Mouse (Mus musculus): Measurements from ENCODE around the gene Cdk19.
A peak's percentile ranks its signal among the peaks of the same experiment; 100 is the strongest.

The Cdk19 gene

GRCm38 (mm10) chr10:40349631-40350177 is 10.3 kb downstream of the Cdk19 start:
- no peak for DNase-seq

GRCm38 (mm10) chr10:40350245-40350932 is 11.0 kb downstream of the Cdk19 start:
- peak; percentile 70 for DNase-seq

- peak; percentile 47 for DNase-seq
Measured at GRCm38 (mm10) chr10:40351156-40351555, 11.8 kb downstream of the Cdk19 start.

GRCm38 (mm10) chr10:40354081-40354480 is 14.7 kb downstream of the Cdk19 start:
- peak; percentile 7 for DNase-seq

- DNase-seq = no peak
Measured at GRCm38 (mm10) chr10:40354556-40354955, 15.2 kb downstream of the Cdk19 start.

GRCm38 (mm10) chr10:40358166-40358565 is 18.8 kb downstream of the Cdk19 start:
- peak; percentile 38 for DNase-seq

- DNase-seq = peak; percentile 41
Measured at GRCm38 (mm10) chr10:40359131-40359530, 19.8 kb downstream of the Cdk19 start.

GRCm38 (mm10) chr10:40363004-40363403 is 23.6 kb downstream of the Cdk19 start:
- DNase-seq = no peak

GRCm38 (mm10) chr10:40364642-40365361 is 25.4 kb downstream of the Cdk19 start:
- DNase-seq = peak; percentile 54

- DNase-seq = peak; percentile 90
Measured at GRCm38 (mm10) chr10:40365991-40366390, 26.6 kb downstream of the Cdk19 start.

- DNase-seq = peak; percentile 15
Measured at GRCm38 (mm10) chr10:40368516-40368915, 29.2 kb downstream of the Cdk19 start.

GRCm38 (mm10) chr10:40370156-40370555 is 30.8 kb downstream of the Cdk19 start:
- DNase-seq = peak; percentile 45

GRCm38 (mm10) chr10:40371184-40371913 is 32.0 kb downstream of the Cdk19 start:
- peak; percentile 24 for DNase-seq

GRCm38 (mm10) chr10:40371914-40372675 is 32.7 kb downstream of the Cdk19 start:
- peak; percentile 73 for DNase-seq

- DNase-seq = peak; percentile 31
Measured at GRCm38 (mm10) chr10:40373749-40374148, 34.4 kb downstream of the Cdk19 start.

- DNase-seq = peak; percentile 87
Measured at GRCm38 (mm10) chr10:40374828-40375227, 35.5 kb downstream of the Cdk19 start.

- peak; percentile 43 for DNase-seq
Measured at GRCm38 (mm10) chr10:40376286-40376685, 36.9 kb downstream of the Cdk19 start.

- no peak for DNase-seq
Measured at GRCm38 (mm10) chr10:40378284-40378683, 38.9 kb downstream of the Cdk19 start.

GRCm38 (mm10) chr10:40379682-40380081 is 40.3 kb downstream of the Cdk19 start:
- no peak for DNase-seq

GRCm38 (mm10) chr10:40385397-40385796 is 46.0 kb downstream of the Cdk19 start:
- DNase-seq = no peak

- no peak for DNase-seq
Measured at GRCm38 (mm10) chr10:40386126-40386525, 46.8 kb downstream of the Cdk19 start.

GRCm38 (mm10) chr10:40393447-40394143 is 54.2 kb downstream of the Cdk19 start:
- peak; percentile 50 for DNase-seq

Data from cerebellum, adult 9-10 months (tissue).